Mouse (Mus musculus) right cerebral cortex, postnatal 4 days (tissue): Measurements from ENCODE around the gene Lemd1.

ENCODE experiments used
- DNase-seq: peaks from one replicate; pipeline ENCODE4 v3.0.0-alpha.2; 2022

Lemd1 gene

DNA sequence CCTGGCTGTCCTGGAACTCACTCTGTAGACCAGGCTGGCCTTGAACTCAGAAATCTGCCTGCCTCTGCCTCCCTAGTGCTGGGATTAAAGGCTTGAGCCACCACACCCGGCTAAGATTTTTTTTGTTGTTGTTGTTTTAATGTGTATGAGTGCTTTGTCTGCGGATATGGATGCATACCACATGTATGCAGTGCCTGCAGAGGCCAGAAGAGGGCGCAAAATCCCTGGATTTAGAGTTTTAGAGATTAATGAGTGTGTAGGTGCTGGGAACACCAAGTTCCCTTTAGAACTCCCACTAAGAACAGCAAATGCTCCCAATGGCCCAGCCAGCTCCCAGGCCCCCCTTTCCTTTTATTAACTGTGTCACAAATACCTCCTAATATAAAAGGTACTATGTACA is 25.4 kb upstream of the Lemd1 start:
- DNase-seq, result no peak

DNA sequence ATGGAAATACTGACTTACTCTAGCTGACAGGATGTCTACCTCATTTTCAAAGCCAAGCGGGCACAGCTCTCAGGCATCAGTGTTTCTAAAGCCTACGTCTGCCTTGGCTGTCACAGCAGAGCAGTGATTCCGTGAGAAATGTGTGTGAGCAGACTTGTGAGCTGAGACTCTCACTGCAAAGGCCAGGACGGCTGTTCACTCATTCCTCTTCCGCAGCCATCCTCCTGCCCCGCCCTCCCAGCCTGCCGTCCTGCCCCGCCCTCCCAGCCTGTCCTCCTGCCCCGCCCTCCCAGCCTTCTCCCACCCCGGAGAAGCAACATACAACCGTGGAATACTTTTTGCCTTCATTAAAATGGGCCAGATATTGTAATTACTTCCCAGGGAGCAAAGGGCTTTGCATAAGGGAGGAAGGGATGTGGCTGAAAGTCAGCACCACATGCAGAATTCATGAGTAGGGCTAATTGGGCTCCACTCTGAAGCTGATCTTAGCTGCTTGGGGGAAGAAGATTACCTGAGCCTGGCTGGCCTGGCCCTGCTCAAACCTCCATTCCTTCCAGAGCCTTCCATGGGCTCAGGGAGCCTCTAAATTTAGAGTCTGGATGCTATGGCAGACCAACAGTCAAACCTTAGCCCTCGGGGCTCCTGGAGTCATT is 23.0 kb upstream of the Lemd1 start:
- DNase-seq, result no peak

DNA sequence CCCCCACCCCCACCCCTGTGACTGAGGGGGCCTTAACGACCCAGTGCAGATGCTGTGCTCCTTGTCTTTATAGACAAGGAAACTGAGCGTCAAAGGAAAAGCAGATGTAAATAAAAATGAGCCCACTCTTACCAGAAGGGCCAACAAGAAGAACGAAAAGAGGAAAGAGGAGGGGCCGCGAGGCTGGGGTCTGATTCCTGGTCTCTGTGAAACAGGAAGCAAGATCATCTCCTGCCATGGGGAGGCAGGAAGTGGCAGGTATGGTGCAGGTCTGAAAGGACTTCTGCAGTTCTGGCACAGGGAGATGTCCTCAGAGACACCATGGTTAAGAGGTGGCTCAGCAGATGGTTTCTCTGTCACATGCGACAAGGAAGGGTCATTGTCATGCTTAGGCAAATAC is 20.5 kb upstream of the Lemd1 start:
- DNase-seq, result no peak

DNA sequence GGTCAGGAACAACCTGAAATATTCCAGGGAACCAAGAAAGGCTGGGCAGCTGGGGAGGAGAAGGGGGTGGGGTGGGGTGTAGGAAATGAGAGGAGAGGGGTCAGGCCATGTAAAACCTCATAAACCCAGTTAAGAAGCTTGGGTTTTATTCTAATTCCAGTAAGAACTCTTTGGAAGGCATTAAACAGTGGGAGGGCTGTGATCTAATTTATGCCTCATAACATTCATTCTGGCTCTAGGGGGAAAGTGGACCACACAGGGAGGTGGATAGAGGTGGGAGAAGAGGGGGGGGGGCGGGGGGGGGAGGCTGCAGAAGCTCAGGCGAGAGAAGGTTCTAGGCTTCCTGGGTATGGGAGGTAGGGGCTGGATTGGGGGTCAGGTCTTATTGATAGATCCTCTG is 19.6 kb upstream of the Lemd1 start:
- no peak for DNase-seq

DNA sequence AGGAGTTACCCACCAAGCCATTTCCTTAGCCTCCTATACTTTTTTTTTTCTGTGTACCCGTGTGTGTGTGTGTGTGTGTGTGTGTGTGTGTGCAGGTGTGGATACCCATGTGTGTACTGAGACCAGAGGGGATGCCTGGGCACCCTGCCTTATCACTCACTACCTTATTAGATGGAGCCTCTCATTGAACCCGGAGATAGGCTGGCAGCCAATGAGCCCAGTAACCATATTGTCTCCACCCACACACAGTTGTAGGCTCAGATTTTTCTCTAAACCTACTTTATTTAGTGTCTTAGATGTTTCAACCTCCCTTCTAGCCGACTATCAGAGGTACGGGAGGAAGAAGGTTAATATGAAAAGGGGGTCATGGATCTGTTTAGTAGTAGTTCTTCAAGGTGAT is 4.9 kb upstream of the Lemd1 start:
- DNase-seq, result no peak

DNA sequence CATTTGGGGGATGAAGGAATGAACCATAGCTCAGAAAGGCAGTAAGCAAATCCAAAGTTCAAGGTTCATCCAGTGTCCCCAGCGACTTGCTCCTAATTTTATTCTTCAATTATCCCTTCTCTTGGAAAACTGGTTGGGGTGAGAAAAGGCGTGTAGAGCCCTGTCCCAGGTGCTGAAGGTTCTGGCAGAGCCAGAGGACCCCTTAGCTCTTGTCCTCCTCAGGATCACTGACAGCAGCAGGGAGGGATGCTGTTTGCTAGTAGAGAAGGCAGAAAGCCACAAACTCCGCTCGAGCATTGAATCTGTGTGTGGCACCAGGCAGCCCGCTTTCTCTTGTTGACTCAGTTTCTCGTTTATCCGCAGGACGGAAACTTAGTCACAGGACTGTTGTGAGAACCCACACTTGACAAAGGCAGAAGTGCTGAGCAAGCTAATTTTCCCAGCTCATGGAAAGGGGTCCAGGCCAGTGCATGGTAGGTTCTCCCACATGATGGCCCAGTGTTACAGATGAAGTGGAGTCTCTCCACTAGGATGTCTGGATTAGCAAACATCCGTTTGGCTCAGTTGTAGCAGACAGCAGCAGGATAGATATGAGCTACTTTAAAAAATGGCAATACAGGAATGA is 2.7 kb upstream of the Lemd1 start:
- no peak for DNase-seq

DNA sequence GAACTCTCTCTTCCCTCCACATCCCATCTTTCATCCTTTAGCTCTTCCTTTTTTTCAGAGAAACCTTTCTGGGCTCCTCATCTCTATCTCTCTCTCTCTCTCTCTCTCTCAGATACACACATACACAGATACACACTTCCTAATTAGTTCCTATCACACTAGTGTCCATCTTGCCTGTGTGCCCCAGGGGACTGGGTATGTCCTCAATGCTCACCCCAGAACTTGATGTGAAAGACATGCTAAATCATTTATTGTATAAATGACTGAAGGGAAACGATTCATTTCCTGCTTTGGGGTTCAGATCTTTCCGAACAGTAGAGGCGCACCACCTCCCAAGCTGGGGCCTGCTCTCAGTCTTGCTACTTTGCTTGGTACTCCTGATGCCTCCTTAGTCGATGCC is 2.0 kb upstream of the Lemd1 start:
- no peak for DNase-seq

DNA sequence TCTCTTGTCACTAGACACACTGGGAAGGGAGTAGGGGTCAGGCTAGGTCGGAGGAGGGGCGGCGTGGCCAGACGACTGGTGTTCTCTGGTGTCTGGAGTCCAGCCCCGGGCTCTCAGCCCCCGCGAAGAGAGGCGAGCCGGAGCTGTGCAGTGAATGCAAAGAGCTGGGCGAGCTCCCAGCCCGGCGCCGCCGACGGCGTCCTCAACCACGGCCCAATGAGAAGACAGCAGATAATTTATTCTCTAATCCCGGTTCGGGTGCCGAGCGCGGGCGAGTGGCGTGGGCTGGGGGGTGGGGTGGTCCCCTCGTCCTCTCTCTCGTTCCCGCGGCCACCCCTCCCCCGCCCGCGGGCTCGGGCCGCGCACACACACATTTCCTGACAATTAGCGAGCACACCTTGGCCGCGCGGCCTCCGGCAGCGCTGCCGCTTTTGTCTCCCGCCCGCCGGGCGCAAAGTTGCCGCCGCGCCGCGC is 1.2 kb upstream of the Lemd1 start:
- peak; percentile 77 for DNase-seq

DNA sequence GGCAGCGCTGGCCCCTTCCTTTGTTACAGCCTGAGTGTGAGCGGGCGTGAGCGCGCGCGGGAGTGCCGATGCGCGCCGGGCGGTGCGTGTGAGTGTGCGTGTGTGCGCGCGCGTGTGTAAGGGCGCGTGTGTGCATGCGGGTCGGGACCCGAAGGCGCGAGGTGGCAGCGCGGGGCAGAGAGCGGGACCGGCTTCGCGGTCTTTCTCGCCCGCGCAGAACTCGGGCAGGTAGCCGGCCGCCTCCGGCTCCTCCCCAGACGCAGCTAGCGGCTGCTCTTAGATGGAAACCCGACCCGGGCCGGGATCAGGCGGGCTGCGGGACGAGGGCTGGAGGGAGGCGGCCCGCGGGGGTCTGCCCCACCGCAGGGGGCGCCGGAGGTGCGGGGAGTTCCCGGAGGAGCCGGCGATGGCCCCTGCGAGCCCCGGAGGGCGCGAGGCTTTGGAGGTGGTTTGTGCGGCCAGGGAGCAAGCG is 574 bp upstream of the Lemd1 start:
- DNase-seq, result peak; percentile 56

DNA sequence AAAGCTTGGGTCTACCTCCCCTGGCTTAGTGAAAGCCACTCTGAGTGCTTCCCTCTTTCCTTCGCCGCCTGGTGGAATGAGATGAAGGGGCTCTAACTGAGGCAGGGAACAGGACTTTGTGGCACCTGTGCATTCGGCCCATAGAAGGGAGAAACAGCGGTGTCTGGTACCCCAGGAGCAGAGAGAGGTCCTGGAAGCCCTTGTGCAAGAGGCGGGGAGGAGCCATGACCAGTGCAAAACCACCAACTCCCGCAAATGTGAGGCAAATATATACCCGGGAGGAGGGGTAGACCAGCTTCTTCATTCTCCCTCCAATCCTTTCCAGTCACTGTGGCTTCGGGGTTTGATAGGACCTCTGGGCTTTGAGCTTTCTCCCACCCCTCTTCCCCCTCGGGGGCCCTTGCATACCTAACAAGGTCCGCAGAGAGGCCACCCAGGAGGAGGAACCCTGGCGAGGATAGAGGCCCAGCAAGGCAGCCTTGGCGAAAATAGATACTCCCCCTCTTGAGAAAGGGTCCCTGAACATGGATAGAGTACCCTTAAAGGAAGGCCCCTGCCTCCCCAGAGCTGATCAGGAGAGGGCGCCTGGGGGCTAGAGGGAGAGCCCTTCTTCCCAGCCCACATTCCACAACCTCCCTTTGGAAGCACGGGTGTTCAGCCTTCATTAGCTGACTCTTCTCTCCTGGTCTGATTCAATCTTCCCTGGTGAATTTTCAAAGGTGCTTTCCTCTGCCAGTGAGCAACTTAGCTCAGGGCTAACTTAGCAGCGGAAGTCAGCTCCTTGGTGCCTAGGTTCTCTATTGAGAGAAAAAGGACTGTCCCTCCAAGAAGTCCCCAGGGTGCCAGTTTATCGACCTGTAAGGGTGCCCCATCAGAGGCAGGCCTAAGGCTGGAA is 802 bp downstream of the Lemd1 start:
- DNase-seq, result peak; percentile 66

DNA sequence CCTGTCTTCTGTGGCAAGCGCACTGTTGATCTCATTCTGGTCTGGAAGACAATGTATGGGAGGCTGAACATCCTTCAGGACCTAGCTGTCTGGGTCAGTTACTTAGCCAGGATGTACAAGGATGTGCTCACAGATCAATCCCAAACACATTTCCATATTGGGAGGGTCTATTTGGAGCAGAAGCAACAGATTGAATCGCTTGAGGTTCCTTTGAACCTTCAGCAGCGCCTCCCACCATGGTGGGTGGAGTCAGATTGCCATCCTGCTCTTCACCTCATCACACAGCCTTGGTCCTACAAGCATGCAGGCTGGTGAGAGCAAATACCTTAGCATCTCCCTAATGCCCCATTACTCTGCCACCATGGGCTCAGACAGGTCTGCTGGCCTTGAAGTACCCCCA is 2.6 kb downstream of the Lemd1 start:
- DNase-seq, result no peak

DNA sequence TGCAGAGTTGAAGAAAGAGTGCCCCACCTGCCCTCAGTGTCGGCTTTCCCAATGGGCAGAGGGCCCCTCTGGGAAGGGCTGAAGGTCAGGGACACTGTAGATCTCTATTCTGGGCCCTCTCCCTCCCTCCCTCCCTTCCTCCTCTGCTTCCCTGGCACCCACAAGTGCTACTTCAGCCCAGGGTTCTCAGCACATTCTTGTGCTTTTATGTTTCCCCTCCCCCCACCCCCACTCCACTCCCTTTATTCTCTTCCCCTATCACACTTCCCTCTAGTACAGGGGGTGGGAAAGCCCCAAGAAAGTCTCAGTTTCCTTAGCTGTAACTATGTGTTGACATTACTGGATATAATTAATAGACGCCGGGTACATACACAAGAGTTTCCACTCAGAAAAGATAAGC is 3.4 kb downstream of the Lemd1 start:
- no peak for DNase-seq

DNA sequence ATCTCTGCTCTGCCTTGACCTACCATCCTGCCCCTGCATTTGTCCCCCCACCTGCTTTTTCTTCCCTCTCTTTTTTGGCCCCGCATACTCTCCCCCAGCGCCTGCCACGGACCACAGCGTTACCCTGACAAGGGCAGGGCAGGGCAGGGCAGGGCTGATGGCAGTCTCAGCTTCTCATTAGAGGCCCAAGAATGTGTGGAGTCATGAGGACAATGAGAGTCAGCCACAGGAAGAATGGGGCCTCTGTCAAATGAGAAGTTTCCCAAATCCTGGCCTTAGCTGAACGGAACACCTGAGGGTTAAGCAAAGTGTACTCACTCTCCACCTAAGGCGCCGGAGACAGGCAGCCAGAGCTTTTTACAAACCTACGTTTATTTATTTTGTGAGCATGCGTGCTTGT is 3.9 kb downstream of the Lemd1 start:
- DNase-seq, result no peak

DNA sequence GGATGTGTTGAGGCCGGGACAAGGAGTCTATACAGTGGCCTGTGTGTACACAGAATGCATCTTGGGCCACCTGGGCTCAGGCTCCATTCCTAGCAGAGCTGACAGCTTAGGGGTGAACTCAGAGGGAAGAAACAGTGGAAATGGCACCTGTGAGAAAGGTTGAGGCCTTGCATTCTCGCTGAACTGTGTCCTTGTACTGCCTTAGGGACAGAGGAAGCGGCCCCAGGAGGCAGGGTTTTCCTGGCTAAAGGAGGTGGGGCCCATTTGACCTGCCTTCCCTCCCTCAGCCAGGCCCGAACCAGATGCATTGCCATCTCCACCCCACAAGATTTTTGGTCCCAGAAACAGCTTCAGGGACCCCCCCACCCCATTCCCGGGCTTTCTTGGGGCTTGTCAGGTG is 4.5 kb downstream of the Lemd1 start:
- DNase-seq, result no peak

DNA sequence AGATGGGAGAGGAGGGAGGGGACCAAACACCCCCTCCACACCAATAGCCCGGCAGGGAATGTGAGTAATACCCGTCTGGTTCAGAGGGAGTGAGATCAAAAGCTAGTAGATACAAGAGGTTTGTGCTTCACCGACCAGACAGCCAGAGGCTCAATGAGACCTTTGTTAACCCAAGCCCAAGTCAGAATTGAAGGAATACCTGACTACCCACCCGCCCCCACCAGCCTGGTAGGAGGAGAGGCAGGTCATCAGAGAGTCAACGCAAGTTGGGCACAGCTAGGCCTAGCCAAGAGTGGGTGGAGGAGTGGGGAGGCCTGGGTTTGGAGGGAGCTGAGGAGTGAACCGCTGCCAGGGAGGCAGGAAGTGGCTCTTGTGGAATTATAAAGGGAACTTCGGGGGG is 5.1 kb downstream of the Lemd1 start:
- no peak for DNase-seq

DNA sequence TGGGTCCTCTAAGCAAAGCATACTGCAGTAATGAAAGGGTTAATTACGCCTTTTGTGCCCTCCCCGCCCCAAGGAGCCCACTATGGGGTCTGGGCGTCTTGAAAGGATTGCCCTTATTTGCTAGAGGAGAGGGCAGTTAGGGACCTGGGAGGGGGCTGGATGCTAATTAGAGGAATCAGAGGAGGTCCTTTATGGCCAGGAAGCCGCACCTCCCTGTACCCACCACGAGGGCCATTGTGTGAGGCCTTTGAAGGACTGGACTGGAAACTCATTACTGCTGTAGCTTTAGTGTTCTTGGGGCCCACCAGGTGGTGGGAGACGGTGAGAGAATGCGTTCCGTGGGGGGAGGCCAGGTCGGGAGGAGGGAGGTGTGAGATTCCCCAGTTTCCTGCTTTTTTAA is 6.4 kb downstream of the Lemd1 start:
- no peak for DNase-seq

DNA sequence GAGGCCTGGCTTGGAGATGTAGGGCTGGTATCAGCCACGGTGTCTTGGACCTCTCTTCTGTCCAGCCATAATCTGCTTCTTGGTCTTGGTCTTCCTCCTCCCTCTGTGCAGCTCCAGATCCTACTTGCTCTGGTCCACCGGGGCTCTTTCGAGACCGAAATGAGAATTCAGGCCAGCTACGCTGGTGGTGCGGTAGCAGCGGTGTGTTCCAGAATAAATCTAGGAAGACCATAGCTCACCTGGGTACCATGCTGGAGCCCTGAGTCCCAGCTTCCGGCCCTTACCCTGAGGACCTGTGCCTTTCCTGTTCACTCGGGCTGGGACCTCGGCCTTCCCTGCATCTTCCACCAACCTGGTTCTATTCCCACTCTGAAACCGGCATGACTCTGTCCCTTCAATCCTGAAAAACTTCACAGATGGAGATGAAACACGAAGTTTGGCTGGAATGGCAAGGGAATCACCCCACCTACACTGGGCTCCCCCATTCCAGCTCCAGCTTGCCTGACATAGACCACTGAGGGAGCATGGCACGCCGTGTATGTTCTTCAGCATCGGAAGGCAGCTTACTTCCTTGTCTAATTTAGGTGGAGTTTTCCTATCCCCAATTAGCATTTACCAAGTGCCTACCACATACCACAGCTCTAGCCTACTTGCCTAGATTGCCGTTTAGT is 7.3 kb downstream of the Lemd1 start:
- DNase-seq, result no peak

DNA sequence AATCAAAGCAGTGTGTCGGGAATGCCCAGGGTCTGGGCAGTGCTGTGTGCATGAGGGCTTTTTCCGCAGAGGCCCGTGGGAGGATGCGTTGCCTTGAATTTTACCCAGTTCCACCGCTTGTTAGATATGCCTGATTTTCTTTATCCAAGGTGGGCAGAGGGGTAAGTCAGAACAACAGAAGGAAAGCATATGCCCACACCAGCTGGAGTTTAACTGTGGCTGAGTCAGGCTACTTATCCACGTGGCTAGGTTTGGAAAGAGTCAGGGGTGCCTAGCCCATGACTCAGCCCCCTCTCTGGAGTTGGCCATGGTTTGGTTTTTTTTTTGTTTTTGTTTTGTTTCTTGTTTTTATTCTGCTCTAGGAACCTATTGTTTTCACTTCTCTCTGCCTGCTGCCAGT is 8.0 kb downstream of the Lemd1 start:
- no peak for DNase-seq

DNA sequence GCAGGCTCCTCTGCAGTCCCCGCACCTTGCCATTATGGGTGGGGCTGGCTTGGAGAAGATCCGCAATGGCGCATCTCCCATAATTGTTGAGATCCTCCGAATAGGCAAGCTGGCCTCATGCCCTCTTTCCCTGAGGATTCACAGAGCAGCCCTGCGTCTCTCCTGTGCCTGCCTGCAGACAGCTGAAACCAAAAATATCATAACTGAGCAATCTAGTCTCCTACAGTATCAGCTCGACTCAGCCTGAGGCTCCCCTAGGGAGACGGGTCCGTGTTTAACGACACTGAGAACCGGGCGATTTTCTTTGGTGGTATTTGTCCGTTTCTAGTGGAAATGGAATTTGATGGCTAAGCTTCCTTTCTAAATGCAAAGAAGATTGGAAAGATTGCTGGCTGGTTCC is 8.7 kb downstream of the Lemd1 start:
- DNase-seq, result no peak

DNA sequence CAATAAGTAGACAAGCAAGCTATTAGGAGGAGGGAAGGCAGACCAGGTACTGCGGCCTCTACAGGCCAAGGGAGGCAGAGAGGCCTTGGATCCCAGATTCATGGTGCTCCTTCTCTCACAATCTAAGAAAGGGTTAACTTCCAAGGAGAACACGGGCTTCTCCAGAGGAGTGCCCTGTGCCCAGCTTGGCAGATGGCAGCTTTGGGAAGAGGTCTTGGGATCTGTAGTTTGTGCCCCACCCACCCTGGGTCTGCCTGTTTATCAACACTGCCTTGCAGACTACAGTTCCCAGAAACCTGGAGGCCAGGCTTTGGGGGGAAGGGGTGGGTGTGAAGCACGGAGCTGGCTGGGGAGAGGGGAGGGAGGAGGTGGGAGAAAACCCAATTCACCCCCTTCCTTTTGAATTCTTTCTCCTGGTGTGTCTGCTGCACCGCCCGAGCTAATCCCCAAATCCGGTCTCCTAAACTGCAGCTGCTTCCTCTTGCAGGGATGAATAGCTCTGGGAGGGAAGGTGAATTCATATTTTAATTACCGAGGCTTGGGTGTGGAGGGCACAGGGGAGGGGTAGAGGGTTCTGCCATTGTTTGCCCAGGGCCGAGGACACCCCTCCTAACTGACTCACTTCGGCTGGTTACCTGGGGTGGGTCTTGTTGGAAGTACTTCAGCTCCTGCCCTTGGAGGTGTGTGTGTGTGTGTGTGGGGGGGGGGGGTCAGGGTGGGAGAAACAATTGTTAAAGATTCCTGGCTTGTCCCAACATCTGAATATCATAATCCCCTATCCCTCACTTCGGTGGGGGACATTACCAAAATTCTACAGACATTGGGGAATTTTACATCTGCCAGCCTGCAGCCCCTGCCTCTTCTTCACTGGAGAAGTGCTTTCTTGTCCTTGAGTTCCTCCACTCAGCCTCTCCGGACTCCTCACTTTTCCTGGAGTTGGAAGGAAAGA is 9.6 kb downstream of the Lemd1 start:
- peak; percentile 71 for DNase-seq

DNA sequence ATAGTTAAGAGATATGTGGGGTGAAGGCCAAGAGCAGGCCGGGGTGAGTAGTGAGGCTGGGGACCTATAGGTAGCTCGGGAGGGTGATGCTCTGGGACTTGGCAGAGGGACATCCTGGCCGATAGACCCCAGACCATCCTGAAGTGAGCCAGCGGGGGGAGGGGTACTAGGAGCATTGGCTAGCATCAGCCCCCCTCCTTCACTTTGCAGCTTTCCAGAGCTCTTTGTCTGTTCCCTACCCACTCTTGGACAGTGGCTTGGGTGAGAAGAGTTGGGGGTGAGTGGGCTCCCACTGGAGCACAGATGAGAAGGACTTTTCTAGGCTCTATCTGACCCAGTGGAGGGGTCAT is 10.3 kb downstream of the Lemd1 start:
- no peak for DNase-seq

DNA sequence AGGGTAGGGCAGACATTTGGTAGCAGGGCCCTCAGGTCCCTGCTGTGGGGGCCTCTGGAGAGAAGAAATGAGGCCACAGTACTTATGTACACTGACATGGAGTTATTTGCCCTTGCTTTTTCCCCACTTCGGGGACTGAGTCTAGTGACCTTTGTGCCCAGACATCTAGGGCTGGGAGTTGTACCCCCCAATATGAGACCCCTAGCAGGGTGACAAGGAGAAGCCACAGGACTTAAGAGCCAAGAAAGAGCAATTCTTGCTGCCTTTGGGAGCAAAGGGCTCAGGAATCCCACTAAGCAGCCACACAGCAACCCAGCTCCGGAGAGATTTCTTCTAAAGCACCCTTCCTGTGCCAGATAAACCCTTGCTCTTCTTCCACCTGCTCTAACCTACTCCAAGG is 10.7 kb downstream of the Lemd1 start:
- DNase-seq, result no peak
